Mouse (Mus musculus): ENCODE measurements at regions not wholly inside any gene's neighbourhood (a gene's known extent, or its start where the extent isn't known, plus 50 kb on each side); places are given as distances from the start of the nearest gene placed in this dataset.

- no peak for DNase-seq (ENCODE audit: low read depth, low spot score)
Measured at GRCm38 (mm10) chr10:83896160-83896559, 173.5 kb downstream of the 1500009L16Rik start.

- no peak for DNase-seq (ENCODE audit: low read depth, low spot score)
Measured at GRCm38 (mm10) chr10:83897558-83897957, 174.9 kb downstream of the 1500009L16Rik start.

GRCm38 (mm10) chr10:83906751-83907150 is 184.1 kb downstream of the 1500009L16Rik start:
- DNase-seq (ENCODE audit: low read depth, low spot score): no peak

GRCm38 (mm10) chr10:83910649-83911370 is 188.1 kb downstream of the 1500009L16Rik start:
- no peak for DNase-seq (ENCODE audit: low read depth, low spot score)

GRCm38 (mm10) chr10:83914401-83915132 is 191.9 kb downstream of the 1500009L16Rik start:
- no peak for DNase-seq (ENCODE audit: low read depth, low spot score)

- DNase-seq (ENCODE audit: low read depth, low spot score): no peak
Measured at GRCm38 (mm10) chr10:83915133-83915730, 192.6 kb downstream of the 1500009L16Rik start.

- DNase-seq (ENCODE audit: low read depth, low spot score): peak; percentile 30
Measured at GRCm38 (mm10) chr10:83926990-83927389, 204.3 kb downstream of the 1500009L16Rik start.

GRCm38 (mm10) chr10:83927554-83927953 is 204.9 kb downstream of the 1500009L16Rik start:
- no peak for DNase-seq (ENCODE audit: low read depth, low spot score)

GRCm38 (mm10) chr10:83931758-83932157 is 209.1 kb downstream of the 1500009L16Rik start:
- no peak for DNase-seq (ENCODE audit: low read depth, low spot score)

GRCm38 (mm10) chr10:83933201-83933600 is 210.5 kb downstream of the 1500009L16Rik start:
- no peak for DNase-seq (ENCODE audit: low read depth, low spot score)

GRCm38 (mm10) chr10:83934498-83934897 is 211.8 kb downstream of the 1500009L16Rik start:
- no peak for DNase-seq (ENCODE audit: low read depth, low spot score)

- no peak for DNase-seq (ENCODE audit: low read depth, low spot score)
Measured at GRCm38 (mm10) chr10:83937168-83937567, 214.5 kb downstream of the 1500009L16Rik start.

- no peak for DNase-seq (ENCODE audit: low read depth, low spot score)
Measured at GRCm38 (mm10) chr10:83942101-83942500, 219.4 kb downstream of the 1500009L16Rik start.

GRCm38 (mm10) chr10:83944158-83944557 is 221.5 kb downstream of the 1500009L16Rik start:
- no peak for DNase-seq (ENCODE audit: low read depth, low spot score)

- DNase-seq (ENCODE audit: low read depth, low spot score): no peak
Measured at GRCm38 (mm10) chr10:83944897-83945296, 222.2 kb downstream of the 1500009L16Rik start.

- no peak for DNase-seq (ENCODE audit: low read depth, low spot score)
Measured at GRCm38 (mm10) chr10:83945503-83945902, 222.8 kb downstream of the 1500009L16Rik start.

- no peak for DNase-seq (ENCODE audit: low read depth, low spot score)
Measured at GRCm38 (mm10) chr10:83946186-83947176, 223.8 kb downstream of the 1500009L16Rik start.

GRCm38 (mm10) chr10:83957118-83957759 is 234.6 kb downstream of the 1500009L16Rik start:
- DNase-seq (ENCODE audit: low read depth, low spot score): no peak

GRCm38 (mm10) chr10:83958397-83958796 is 235.7 kb downstream of the 1500009L16Rik start:
- DNase-seq (ENCODE audit: low read depth, low spot score): no peak

- no peak for DNase-seq (ENCODE audit: low read depth, low spot score)
Measured at GRCm38 (mm10) chr10:83958826-83959225, 236.2 kb downstream of the 1500009L16Rik start.

Measured in brain, embryonic 18.5 days (tissue).